Mouse (Mus musculus) thymus, adult 2 months (tissue): ENCODE data around the gene Afg3l1. TPM values are rescaled to one million over a fixed set of nuclear protein-coding genes. Genes with fewer than 3 reads are reported as not detected.

Experiments used
- DNase-seq: peaks from one replicate; pipeline ENCODE4 v3.0.0; 2021
- H3K27ac ChIP-seq: fragments of 200-500 bp; 2 replicates; pipeline ENCODE4 v1.5.1; 2012; ENCODE audit warnings: low read length, control low read depth; ENCODE audit not compliant: control insufficient read depth, insufficient read depth
- H3K27me3 ChIP-seq: fragments of 200-500 bp; 2 replicates; pipeline ENCODE4 v1.6.1; 2012; ENCODE audit warnings: mild to moderate bottlenecking, low read length, moderate library complexity, mixed read lengths; ENCODE audit not compliant: control insufficient read depth, insufficient read depth
- H3K36me3 ChIP-seq: fragments of 200-500 bp; 2 replicates; pipeline ENCODE4 v1.6.1; 2012; ENCODE audit warnings: mild to moderate bottlenecking, low read length, moderate library complexity; ENCODE audit not compliant: control insufficient read depth, insufficient read depth
- H3K4me1 ChIP-seq: fragments of 200-500 bp; replicated peaks from 2 replicates; pipeline ENCODE4 v1.6.1; 2012; ENCODE audit warnings: low read length; ENCODE audit not compliant: control insufficient read depth, insufficient read depth
- H3K4me3 ChIP-seq: fragments of 200-500 bp; 2 replicates; pipeline ENCODE4 v1.5.1; 2012; ENCODE audit warnings: mild to moderate bottlenecking, low read length, control low read depth, moderate library complexity; ENCODE audit not compliant: control insufficient read depth, insufficient read depth
- CTCF ChIP-seq: fragments of 200-500 bp; IDR thresholded peaks from 2 replicates; pipeline ENCODE4 v1.5.1; 2012; ENCODE audit warnings: mild to moderate bottlenecking, control low read depth, low read length, moderate library complexity, borderline replicate concordance; ENCODE audit not compliant: control insufficient read depth, poor library complexity, insufficient read depth; ENCODE audit errors: extremely low read depth
- POLR2A ChIP-seq: fragments of 200-500 bp; IDR thresholded peaks from 2 replicates; pipeline ENCODE4 v1.6.1; 2012; ENCODE audit warnings: mild to moderate bottlenecking, low read length, control low read depth, moderate library complexity; ENCODE audit not compliant: control insufficient read depth, poor library complexity, insufficient read depth; ENCODE audit errors: extremely low read depth
- WGBS: fragments of 180-500 bp; shearing (Covaris S2); methylation state at CpG from one replicate; pipeline ENCODE4 v1.1.7; 2018; 5-methylcytosine and 5-hydroxymethylcytosine counted together
- polyA plus RNA-seq: library from polyadenylated mRNA; depleted of rRNA; stranded (reverse); fragments of >200 nt; gene quantifications from 2 replicates; pipeline ENCODE4 v1.2.3, GENCODE M21; 2012

The Afg3l1 gene
- polyA plus RNA-seq, 1 experiment: 29.9 TPM

DNA sequence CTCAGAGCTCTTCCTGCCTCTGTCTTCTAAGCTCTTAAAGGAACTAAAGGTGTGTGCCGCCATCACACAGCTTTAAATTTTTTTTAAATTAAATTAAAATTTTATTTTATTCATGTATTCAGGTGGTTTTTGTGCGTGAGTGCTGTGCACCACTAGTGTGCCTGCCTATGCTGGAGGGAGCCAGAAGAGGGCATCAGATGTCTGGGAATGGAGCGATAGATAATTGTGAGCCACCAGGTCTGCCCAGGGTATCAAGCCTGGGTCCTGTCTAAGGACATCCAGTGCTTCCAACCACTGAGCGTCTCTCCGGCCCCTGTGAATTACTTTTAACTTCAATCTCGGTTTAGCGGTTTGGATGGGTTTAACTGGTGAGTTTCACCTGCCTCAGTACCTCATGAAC, 4.9 kb downstream of the Afg3l1 start:
- WGBS: 96% methylated on average over 7 of the region's 7 CpGs
- peak; percentile 8 for DNase-seq
- Histone ChIP-seq H3K27ac (no peak overlapping the region), H3K36me3 (peaks cover 25% of the 10 kb centered on the region), H3K4me1 (peaks cover 8% of the 10 kb centered on the region), H3K27me3 (no peaks in the 10 kb centered on the region), H3K4me3 (no peak overlapping the region)
- no peak for TF ChIP-seq POLR2A
- TF ChIP-seq CTCF: no peak

DNA sequence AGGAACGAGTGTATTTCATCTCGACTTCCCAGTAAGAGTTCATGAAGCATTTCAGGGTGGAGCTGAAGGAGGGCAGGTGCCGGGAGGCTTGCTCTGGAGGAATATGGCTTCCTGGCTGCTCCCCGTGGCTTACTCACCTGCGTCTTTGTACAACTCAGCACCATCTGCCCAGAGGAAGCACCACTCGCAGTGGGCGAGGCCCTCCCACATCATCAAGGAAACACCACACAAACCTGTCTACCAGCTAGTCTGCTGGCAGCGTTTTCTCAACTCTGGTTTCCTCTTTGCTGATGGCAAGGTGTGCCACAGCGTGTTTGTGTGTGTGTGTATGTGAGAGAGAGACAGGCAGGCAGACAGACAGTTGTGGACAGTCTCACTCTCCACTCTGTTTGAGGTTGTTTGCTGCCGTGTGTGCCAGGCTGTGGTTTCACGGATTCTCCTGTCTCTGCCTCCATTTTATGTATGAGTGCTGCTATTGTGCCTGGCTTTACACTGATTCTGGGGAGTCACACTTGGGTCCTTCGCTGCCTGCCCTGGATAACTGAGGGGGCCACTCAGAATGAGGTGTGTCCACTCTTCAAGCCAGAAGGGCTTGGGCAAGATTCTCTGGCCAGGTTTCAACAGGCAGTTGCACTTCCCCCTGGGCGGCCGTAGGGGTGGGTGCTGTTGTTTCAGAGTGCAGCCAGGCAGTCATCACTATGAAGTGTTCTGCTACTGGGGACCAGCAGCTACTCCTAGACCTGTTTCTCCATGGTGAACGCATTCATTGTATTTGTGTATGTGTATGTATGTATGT, 13.8 kb downstream of the Afg3l1 start:
- WGBS: 89% methylated on average over 15 of the region's 15 CpGs

DNA sequence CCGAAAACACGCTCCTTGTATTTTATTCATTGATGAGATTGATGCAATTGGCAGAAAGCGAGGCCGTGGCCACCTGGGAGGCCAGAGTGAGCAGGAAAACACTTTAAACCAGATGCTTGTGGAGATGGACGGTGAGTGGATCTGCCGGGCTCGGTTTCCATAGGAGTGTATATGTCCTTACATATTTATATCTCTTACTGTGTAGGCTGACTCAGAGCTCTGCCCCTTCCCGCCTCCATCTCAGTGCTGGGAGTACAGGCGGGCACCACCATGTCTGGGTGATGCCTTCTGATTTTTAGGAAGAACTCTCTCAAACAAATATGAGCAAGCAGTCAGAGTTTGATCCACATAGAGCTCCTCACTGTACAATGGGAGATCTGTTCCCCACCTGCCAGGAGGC, 15.2 kb downstream of the Afg3l1 start:
- 97% methylated on average over 9 of the region's 9 CpGs for WGBS
- H3K4me3 ChIP-seq: no peak overlapping the region
- H3K27ac ChIP-seq: no peak overlapping the region
- H3K27me3 ChIP-seq: no peaks in the 10 kb centered on the region
- H3K4me1 ChIP-seq: no peaks in the 10 kb centered on the region
- no peak for DNase-seq
- TF ChIP-seq POLR2A (no peak), CTCF (no peak)
- H3K36me3 ChIP-seq: peaks cover 79% of the 10 kb centered on the region

More for the DNA sequence above, 13.8 kb downstream of the Afg3l1 start:
- H3K4me1 ChIP-seq: no peaks in the 10 kb centered on the region
- no peak for TF ChIP-seq CTCF
- TF ChIP-seq POLR2A: no peak
- H3K27ac ChIP-seq: no peak overlapping the region
- DNase-seq: no peak
- H3K27me3 ChIP-seq: no peaks in the 10 kb centered on the region
- no peak overlapping the region for H3K4me3 ChIP-seq
- peaks cover 87% of the 10 kb centered on the region for H3K36me3 ChIP-seq

DNA sequence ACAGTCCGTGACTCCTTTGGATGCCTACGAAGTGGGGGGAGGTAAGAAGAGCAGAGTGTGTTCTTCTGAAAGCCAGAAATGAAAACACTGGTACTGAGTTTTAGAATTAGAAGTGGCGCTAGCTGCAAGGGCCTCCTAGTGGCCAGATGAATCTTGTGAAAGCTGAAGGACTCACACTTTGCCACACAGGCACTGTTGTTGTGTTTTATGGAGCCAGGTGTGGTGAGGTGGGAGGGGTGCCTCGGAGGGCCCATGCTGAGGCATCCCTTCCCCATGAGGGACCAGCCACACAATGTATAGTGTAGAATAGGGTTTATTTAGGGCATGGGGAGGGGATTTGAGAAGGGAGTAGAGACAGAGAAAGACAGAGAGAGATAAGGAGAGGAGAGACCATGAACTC, 20.0 kb downstream of the Afg3l1 start:
- no peak for TF ChIP-seq POLR2A
- TF ChIP-seq CTCF: no peak
- Histone ChIP-seq H3K4me3 (no peak overlapping the region), H3K36me3 (peaks cover 55% of the 10 kb centered on the region), H3K4me1 (no peaks in the 10 kb centered on the region), H3K27me3 (no peaks in the 10 kb centered on the region), H3K27ac (no peak overlapping the region)
- WGBS: 92% methylated on average over 4 of the region's 4 CpGs
- no peak for DNase-seq

DNA sequence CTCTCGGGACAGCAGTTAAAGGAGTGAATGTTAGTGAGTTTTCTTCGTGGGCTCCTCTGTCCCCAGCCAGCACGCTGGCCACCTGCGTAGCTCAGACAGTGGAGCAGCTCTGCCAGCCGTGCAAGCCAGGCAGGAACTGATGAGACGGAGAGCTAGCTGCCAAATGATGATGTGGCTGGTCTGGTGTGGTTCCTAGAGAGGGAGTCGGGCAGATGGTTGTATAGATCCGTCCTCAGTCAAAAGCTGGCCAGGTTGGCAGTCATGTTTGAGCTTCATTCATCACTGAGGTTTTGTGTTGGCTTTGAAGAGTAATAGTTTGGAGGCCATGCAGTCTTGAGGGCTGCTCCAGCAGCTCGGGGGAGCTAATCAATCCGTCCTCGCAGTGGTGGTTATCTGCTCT, 21.3 kb downstream of the Afg3l1 start:
- Histone ChIP-seq H3K36me3 (peaks cover 48% of the 10 kb centered on the region), H3K27ac (no peak overlapping the region), H3K4me1 (no peaks in the 10 kb centered on the region), H3K4me3 (no peak overlapping the region), H3K27me3 (no peaks in the 10 kb centered on the region)
- 96% methylated on average over 11 of the region's 11 CpGs for WGBS
- TF ChIP-seq POLR2A (no peak), CTCF (no peak)
- no peak for DNase-seq

DNA sequence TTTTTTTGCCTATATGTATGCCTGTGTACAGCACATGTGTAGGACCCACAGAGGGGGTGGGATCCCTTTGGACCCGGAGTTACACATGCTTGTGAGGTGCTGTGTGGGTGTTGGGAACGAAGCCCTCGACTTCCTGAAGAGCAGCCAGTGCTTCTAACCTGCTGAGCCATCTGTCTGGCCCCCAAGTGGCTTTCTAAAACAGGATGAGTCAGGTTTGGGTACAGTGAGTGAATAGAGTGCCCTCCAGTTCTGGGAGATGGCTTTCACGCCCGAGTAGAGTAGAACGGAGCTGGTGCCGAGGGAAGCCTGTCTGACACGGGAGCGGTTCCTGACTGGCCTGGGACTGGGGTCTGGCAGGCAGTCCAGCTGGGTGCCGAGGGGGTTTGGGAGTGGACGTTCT, 21.9 kb downstream of the Afg3l1 start:
- Histone ChIP-seq H3K27ac (no peak overlapping the region), H3K4me3 (no peak overlapping the region), H3K36me3 (peaks cover 44% of the 10 kb centered on the region), H3K27me3 (no peaks in the 10 kb centered on the region), H3K4me1 (no peaks in the 10 kb centered on the region)
- TF ChIP-seq CTCF: no peak
- no peak for TF ChIP-seq POLR2A
- 95% methylated on average over 11 of the region's 11 CpGs for WGBS
- no peak for DNase-seq
